Mouse (Mus musculus): ENCODE data around the gene Metrn.
A peak's percentile ranks its signal among the peaks of the same experiment; 100 is the strongest.

Metrn gene

DNA sequence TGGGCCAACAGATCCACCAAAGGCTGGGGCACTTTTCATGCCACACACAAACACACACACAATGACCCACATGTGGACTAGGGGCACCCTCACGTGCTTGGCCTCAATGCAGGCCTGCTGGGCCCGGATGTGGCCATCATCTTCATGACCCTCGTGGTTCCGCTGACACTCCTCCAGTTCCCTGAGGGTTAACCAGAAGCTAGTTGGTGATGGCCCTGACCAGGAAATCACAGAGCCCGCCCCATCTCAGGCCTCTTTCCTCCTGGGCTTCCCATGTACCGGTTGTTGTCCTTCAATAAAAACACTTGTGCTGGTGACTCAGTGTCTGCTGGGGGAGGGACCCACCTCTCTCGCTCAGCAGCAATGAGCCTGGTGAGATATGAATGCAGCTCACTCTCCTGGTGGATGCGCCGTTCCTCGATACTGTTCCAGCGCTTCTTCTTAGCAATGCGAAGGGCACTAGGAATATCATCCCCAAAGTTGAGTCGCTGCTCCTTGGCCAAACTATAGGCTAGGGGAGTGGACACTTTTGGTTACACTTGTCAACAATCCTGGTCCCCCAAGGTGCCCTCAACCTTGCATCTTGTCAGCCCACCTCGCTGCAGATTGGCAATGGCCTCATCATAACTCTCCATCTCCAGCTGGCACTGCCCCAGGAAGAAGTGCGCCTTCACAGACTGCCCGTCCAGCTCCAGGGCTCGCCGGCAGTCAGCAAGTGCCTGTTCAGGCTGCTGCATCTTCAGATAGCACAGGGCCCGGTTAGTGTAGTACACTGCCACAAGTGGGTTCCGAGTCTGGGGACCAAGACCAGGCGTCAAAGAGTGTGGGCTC is 34.7 kb upstream of the Metrn start:
- no peak for DNase-seq (ENCODE audit: low spot score in 2 of 2)

DNA sequence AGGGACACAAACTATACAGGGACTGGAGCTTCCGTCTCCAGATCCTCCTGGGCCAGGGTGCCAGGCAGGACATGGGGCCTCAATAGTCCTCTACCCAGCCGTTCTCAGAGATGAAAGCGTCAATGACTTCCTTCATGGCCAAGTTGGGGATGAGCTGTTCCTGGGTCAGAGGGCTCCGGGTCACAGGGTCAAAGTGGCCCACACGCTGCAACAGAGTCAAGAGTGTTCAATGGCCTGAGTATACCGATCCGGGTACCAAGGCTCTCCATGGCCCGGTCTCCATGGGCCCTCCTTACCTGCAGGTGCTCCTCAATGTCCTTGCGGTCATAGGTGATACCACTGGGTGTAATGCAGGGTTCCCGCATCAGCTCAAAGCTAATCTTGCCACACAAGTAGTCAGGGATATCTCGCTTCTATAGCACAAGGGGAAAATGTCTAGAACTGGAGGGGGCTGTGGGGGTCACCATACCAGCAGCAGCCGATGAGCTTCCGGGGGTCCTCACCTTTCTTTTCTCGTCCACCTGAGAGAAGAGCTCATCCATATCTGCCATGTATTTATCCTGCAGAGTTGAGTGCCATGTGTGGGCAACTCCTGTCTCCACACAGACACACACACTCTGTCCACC is 34.0 kb upstream of the Metrn start:
- no peak for DNase-seq (ENCODE audit: low spot score in 2 of 2)

DNA sequence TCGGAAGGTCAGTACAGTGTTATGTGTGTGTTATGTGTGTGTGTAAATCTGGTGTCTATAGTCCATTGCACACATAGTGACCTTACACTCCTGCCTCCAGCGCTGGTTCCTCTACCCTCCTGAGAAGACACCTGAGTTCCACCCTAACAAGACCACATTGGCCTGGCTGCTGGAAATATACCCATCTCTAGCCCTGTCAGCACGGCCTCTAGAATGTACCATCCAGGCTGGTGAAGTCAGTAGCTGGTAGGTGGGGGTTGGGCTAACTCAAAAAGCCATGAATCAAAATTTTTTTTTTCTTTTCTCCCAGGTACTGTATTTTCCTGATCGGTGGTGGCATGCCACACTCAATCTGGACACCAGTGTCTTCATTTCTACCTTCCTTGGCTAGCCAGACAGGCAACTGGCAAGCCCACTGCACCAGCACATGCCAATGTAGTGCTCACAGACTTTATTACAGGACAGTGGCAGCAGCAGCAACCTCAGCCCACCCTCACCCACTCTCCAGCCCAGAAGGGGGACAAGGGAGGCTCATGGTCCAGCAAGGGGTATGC is 33.3 kb upstream of the Metrn start:
- DNase-seq (ENCODE audit: low spot score in 2 of 2) = no peak

DNA sequence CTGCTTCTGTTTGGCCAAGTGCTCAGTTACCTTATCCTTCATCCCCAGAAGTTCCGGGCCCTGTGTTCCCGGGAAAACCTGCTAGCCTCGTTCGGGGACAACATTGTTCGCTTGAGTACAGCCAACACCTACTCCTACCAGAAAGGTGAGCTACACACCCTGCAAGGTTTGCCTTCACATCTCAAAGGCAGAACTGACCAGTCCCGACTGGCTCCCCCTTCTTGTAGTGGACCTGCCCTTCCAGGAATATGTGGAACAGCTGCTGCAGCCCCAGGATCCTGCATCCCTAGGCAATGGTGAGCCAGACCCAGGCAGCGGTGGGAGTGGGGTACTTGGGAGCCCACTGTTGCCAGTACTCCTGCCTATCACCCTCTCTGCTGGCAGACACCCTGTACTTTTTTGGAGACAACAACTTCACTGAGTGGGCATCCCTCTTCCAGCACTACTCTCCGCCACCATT is 32.7 kb upstream of the Metrn start:
- DNase-seq (ENCODE audit: low spot score in 2 of 2) = no peak

DNA sequence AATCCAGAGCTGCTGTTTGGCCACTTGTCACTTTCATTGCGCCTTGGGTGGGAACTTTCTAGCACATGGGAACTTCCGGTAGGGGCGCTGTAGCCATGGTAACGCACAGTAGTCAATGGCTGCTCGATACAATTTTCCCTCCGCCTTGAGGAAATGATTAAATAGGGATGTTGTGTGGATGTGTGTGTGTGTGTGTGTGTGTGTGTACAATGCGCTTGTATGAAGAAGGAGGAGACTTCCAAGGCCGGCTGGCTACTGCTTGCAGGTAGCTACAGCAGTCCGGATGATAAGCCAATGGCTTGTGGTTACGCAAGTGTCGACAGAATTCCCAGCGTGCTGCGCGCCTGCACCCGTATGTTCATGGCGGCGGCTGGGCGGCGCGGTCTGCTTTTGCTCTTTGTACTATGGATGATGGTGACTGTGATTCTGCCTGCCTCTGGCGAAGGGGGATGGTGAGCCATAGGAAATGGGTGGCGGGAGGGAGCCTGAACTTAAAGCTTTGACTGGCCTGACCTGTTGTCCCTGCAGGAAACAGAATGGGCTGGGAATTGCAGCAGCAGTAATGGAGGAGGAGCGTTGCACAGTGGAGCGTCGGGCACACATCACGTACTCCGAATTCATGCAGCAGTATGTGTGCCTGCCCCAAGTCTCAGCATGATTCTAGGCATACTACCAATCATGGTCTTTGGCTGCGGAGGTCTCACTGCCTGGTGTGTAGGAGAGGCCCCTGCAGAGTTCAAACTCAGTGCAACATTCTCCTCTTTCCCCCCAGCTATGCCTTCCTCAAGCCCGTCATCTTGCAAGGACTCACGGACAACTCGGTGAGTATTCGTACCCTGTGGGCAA is 32.0 kb upstream of the Metrn start, which contains the start of gene Jmjd8:
Gene Jmjd8 (plus strand): TSS at position 156 of the 846 bp plus-strand sequence.
- peak; percentile 82 for DNase-seq (ENCODE audit: low spot score in 2 of 2)

DNA sequence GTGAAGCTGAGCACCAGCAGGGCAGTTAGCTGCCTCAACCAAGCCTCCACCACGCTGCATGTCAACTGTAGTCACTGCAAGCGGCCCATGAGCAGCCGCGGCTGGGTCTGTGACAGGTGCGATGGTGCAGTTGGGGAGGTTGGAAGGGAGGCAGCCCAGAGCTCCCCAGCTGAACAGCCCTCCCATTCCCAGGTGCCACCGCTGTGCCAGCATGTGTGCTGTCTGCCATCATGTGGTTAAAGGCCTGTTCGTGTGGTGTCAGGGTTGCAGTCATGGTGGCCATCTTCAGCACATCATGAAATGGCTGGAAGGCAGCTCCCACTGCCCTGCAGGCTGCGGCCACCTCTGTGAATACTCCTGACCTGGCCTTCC is 31.3 kb upstream of the Metrn start:
- no peak for DNase-seq (ENCODE audit: low spot score in 2 of 2)

DNA sequence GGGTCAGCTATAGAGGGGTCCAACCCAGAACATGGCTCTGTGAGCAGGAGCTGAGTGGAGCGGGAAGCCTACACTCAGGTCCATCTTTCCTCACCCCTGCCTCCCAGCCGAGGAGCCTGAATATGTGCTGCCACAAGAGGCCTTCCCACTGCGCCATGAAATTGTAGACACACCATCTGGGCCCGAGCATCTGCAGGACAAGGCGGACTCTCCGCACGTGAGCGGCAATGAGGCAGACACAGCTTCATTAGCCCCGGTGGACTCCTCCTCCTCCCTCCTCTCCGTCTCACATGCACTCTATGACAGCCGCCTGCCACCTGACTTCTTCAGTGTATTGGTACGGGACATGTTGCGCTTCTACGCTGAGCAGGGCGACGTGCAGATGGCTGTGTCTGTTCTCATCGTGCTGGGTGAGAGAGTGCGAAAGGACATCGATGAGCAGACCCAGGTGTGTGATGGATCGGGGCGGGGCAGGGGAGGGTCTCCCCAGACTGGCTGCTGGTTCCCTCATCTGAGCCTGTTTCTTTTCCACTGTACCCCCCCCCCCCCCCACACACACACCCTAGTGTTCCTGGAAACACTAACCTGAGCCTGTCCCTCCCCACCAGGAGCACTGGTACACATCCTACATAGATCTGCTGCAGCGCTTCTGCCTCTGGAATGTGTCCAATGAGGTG is 30.7 kb upstream of the Metrn start:
- DNase-seq (ENCODE audit: low spot score in 2 of 2) = no peak

DNA sequence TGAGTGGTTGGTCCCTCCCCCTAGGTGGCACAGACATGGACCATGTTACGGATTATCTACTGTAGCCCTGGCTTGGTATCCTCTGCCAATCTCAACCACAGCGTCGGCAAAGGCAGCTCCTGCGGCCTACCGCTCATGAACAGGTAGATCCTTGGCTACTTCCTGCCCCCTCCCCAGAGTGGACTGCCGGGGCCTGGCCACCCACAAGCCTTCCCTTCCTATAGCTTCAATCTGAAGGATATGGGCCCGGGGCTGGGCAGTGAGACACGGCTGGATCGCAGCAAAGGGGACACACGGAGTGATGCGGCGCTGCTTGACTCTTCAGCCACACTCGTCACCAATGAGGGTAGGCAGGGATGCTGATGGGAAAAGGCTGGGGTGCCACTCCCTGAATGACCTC is 30.1 kb upstream of the Metrn start:
- no peak for DNase-seq (ENCODE audit: low spot score in 2 of 2)

DNA sequence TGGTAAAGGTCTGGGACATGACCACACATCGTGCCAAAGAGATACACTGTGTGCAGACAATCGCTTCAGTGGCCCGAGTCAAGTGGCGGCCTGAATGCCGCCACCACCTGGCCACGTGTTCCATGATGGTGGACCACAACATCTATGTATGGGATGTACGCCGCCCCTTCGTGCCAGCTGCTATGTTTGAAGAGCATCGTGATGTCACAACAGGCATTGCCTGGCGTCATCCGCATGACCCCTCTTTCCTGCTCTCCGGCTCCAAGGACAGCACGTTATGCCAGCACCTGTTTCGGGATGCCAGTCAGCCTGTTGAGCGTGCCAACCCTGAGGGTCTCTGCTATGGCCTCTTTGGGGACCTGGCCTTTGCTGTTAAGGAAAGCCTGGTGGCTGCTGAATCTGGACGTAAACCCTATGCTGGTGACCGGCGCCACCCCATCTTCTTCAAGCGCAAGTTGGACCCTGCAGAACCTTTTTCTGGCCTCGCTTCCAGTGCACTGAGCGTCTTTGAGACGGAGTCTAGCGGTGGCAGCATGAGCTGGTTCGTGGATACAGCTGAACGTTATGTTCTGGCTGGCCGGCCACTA is 29.1 kb upstream of the Metrn start:
- DNase-seq (ENCODE audit: low spot score in 2 of 2) = no peak

DNA sequence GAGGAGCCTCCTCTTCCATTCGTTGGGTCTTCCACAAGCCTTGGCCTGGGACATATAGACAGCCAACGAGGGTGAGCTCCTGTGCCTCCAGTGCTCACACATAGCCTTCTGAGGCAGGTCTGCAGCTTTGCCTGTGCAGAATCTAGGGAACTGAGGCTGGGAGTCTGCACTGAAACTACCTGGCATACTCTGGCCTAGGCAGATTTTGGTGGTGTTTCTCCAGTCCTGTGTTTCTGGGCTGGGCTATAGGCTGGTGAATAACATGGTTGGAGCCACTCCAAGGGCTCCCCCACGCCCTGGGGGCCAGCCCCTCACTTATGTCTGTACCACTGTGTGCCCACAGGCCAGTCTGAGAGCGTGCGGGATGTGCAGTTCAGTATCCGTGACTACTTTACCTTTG is 28.4 kb upstream of the Metrn start:
- DNase-seq (ENCODE audit: low spot score in 2 of 2) = no peak

DNA sequence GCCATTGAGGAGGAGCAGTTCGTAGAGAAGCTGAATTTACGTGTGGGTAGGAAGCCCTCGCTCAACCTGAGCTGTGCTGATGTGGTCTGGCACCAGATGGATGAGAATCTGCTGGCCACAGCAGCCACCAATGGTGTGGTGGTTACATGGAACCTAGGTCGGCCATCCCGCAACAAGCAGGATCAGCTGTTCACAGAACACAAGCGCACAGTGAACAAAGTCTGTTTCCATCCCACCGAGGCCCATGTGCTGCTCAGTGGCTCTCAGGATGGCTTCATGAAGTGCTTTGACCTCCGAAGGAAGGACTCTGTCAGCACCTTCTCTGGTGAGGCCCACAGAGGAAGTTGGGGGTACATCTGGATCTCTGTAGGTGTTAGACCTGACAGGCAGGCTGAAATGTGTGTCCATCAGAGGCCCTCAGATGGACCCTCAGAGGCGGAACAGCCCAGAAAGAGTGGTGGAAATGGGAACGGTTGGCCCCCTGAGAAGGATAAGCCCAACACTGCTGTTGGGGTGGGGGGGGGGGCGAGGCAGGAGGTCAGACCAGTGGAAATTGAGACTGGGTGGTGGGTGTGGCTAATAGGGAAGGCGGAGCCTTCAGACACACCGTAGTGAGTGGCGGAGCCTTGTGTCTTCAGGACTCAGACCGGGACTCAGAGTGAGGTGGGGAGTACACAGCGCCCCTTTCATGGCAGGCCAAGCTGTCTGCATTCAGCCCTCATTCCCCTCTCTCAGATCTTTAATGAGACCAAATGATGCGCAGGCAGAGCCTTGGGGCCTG is 27.6 kb upstream of the Metrn start:
- no peak for DNase-seq (ENCODE audit: low spot score in 2 of 2)

DNA sequence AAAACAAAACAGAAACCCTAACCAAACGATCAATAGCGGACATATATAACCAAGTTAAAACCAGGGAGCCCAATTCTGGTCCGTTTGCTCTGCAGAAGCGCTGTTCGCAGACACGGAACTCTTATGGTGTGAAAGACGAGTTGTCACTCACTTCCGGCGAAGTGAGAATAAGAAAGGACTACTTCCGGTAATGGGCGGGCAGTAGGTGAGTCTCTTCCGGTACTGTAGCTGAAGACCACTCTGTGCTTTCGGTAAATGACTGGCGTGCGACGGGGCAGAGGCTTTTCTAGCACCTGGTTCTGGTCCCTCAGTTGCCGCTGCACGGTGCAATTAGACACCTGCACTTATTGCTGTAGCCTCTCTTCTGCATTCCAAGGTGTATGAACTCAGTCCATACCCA is 26.5 kb upstream of the Metrn start, which contains the start of gene Wdr24:
Gene Wdr24 (plus strand): TSS at position 176 of the 400 bp plus-strand sequence.
- DNase-seq (ENCODE audit: low spot score in 2 of 2) = peak in 1 of 2 experiments; percentile 71

DNA sequence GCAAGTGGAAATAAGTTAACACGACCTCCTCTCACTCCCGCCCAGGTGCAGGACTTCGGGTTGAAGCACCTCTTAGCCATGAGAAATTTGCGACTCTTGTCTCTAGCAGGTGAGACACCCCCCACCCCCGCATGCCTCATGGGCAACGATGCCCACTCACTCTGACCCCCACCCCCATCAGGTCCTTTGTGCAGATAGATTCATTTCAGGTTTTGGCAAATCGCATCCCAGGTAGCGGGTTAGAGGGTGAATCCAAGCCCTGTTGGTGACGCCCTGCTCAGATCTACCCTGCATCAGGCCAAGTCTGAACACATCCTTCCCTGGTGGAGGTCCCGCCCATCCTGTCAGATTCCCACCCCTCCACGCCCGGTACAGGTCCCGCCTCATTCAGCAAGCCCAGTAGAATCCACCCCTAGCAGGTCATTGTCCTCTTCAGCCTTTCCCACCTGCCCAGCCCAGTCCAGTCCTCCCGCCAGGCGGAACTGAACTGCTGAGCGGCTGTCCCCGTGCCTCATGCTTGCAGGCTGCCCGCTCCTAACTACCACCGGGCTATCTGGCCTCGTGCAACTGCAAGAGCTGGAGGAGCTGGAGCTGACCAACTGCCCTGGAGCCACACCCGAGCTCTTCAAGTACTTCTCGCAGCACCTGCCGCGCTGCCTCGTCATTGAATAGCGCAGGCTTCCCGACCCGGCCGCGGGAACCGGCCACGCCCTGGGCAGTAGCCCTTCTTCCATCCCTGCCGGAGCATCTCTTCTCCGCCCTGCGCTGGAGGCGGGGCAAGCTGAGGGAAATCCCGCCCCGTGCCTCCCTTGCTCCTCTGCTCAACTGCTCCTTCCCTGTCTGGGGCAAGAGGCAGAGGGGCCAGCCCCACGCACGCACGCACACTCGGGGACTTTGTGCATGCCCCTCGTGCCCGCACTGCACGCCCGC is 22.2 kb upstream of the Metrn start:
- DNase-seq (ENCODE audit: low spot score in 2 of 2) = no peak

DNA sequence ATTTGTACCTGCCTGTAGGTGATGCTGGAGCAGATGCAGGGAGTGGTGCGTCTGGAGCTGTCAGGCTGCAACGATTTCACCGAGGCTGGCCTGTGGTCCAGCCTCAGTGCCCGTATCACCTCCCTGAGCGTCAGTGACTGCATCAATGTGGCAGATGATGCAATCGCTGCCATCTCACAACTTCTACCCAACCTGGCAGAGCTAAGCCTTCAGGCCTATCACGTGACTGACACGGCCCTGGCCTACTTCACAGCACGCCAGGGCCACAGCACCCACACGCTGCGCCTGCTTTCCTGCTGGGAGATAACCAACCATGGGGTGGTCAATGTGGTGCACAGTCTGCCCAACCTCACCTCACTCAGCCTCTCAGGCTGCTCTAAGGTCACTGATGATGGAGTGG is 20.7 kb upstream of the Metrn start:
- DNase-seq (ENCODE audit: low spot score in 2 of 2) = no peak

DNA sequence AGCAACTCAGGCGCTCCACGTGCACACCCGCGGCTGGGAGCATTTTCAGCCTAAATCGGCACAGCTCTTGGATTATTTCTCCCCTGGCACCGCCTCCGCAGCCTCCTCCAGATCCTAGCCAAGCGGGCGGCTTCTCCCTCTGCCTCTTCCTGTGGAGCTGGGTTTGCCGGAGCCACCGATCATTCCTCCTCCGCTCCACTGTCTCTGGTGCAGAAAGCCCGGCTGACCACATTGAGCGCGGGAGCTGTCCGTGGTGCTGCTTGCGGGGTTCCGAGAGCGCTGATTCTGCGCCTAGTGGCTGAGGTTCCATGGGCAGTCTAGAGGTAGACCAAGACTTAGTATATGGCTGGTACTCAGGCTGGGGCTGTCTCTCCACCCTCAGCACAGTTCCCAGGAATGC is 16.5 kb upstream of the Metrn start:
- peak; percentile 88 to 92 for DNase-seq (ENCODE audit: low spot score in 2 of 2)

DNA sequence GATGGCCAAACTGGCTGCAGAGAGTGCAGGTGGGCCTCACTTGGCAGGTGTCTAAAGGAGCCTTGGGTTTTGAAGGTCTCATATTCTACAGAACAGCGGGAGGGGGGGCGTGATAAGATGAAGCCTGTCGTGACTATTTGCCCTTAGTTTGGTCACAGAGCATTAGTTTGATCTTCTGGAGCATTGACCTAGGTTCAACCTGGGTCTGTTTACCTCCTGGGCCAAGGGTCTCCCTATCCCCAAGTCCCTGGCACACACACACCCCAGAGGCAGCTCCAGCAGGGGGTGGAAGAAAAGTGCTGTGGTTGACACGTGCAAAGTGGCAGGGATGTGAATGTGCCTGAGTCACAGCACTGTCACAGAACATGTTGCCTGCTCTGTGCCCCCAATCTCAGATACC is 14.0 kb upstream of the Metrn start:
- no peak for DNase-seq (ENCODE audit: low spot score in 2 of 2)

DNA sequence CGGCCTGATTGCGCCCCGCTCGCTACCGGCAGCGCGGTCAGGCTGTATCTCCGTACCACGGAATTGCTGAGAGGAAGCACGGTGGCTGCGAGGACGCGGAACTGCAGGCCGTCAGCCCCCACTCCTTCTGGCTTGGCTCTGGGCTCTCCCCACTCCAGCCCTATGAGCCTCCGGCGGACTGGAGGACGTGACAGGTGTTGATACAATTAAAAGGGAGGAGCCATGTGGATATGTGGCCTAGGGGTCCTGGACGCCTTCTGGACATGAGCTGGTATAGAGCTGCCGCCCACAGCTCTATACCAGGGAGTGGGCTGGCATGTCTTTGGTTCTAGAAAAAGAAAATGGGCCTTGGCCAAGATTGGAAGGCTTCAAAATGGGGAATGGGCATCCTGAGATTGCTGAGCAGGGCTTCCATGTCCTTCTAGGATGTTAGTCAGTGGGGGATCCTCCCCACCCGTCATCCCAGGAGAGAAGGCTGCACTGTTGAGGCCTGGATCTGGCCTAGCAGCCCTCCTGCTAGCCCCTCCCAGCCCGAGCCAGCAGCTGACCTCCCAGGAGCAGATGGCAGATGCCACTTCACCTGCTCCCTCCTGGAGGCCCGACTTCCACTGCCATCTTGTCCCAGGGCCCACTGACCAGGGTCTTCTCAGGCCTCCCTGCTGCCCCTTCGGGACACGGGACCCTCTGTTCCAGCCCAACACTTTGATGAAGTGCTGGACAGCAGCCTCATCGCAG is 12.8 kb upstream of the Metrn start:
- no peak for DNase-seq (ENCODE audit: low spot score in 2 of 2)
